Mouse (Mus musculus) heart, postnatal 0 days (tissue): ENCODE measurements around the gene Filip1.

Experiments
- CTCF ChIP-seq: IDR thresholded peaks from 2 replicates; pipeline ENCODE4 v1.5.1; 2016; ENCODE audit warnings: antibody characterized with exemption, control low read depth, low read depth
- EP300 ChIP-seq: IDR thresholded peaks from 2 replicates; pipeline ENCODE4 v1.6.1; 2016; ENCODE audit warnings: antibody characterized with exemption, low read depth

DNA sequence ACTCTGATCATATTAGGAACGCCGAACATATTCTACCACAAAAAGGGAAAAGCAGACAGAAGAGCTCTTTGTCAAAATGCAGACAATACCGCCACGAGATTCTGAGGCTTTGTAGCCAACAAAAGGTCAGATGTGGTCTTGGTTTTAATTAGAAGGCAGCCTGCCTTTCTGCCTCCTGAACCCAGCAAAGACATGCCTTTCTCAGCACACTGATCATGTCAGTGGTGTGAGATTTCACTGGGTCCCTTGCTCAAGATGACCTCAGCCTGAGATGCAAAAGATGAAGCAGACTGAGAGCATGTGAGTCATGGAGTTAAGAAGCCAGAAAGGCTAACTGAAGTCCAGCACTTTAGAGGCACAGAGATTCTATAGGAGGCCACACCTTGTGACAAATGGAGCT is 122.2 kb downstream of the Filip1 start:
- TF ChIP-seq EP300 (no peak), CTCF (no peak)
